Mouse (Mus musculus) Patski (cell line): ENCODE results near the gene Tmem120a. TPM values are rescaled to one million over a fixed set of nuclear protein-coding genes. Genes with fewer than 3 reads are reported as not detected.

Source experiments
- ATAC-seq: fragments of 100-300 bp; one replicate; pipeline ENCODE4 v1.8.0; 2021
- CTCF ChIA-PET: fragments of 350-600 bp; sonication (Branson Sonifier 250); formaldehyde crosslinking; loops from one replicate; lab custom pipeline; 2022; ENCODE audit warnings: inconsistent platforms; lab: Charles Lee
- POLR2A ChIA-PET: fragments of 350-600 bp; sonication (Branson Sonifier 250); formaldehyde crosslinking; loops from one replicate; lab custom pipeline; 2022; ENCODE audit warnings: antibody characterized with exemption, inconsistent platforms; lab: Charles Lee
- DNase-seq: peaks from one replicate; pipeline ENCODE4 v3.0.0-alpha.2; 2011; ENCODE audit warnings: low read depth, low spot score
- H3K27me3 ChIP-seq: fragments of 371-371 bp; one replicate; pipeline ENCODE4 v1.5.1; 2021
- CTCF ChIP-seq: fragments of 100-300 bp; IDR thresholded peaks from one replicate; pipeline ENCODE4 v1.5.1; 2021
- in situ Hi-C: fragments of 300-500 bp; cut with MboI; formaldehyde crosslinking; loops from 3 replicates; pipeline ENCODE4 v1.11.1; 2018; ENCODE audit warnings: low pct_unique_long_range_greater_than_20kb, mixed read lengths
- polyA plus RNA-seq: library from polyadenylated mRNA; unstranded; gene quantifications from one replicate; pipeline ENCODE4 v1.2.3, GENCODE M21; 2021

The Tmem120a gene
- polyA plus RNA-seq, 1 experiment from 2014 or later, result 66.3 TPM

DNA sequence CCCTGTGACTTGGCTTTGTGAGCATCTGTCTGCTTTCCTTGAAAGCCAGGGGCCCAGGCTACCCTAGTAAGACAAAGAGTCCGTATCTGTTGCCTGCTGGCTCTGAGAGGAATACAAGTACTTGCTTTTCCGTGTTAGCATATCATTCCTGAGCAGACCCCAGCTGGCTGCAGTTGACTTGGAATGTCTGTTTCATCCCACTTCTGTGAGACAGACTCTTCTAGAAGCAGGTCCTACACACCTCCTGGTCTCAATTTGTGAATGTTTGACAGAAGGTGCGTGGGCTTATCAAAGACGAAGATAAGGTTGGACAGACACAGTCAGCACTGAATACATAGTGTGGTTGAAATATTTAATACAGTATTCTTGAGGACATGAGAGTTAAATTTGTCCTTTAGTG is 31.4 kb downstream of the Tmem120a start:
- H3K27me3 ChIP-seq, result no peaks in the 10 kb centered on the region
- ATAC-seq (no peak), DNase-seq (no peak)
- ChIA-PET POLR2A (interaction anchor here (1.2 to 2.4 kb wide), 2 partner anchors 13 to 24 kb away, joined by 4 to 9 read pairs; no protein-coding TSS in a partner anchor), CTCF (interaction anchor here (2.1 kb wide), 1 partner anchor 11 kb away, joined by 9 read pairs; no protein-coding TSS in a partner anchor)
- no peak for TF ChIP-seq CTCF
- in situ Hi-C loops, result loop anchor here (25.0 kb wide), 1 partner anchor 1374 kb away; no protein-coding TSS in a partner anchor

DNA sequence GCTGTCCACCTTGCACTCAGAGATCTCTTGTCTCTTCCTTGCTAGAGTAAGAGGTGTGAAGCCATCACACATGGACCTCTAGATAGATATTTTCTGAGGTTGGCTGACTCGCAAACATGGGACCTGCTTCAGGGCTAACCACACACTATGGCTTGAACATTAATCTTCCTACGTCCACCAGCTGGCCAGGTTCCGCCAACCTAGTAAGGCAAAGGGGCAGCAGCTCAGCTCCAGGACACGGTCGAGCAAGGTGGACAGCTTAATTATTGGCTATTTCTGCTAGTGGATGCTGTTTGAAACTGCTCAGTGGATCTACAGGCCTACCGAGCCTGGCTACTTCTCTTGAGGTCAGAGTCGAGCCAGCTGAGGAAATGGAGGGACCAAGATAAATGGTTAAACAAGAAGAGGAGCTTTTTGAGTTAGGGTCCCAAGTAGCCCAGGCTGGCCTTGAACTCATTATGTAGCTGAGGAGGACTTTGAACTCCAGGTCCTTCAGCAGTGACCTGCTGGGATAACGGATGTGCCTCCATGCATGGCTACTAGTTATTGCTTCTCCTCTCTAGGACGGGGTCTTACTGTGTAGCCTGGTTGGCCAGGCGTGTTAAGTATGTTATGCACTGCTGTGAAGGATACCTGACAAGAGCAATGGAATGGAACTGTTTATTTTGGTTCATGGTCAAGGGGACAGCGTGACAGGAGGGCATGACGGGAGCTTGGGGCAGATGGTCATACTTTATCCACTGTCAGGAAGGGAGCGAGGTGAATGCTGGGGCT is 32.5 kb downstream of the Tmem120a start:
- ATAC-seq (no peak), DNase-seq (no peak)
- no peak for TF ChIP-seq CTCF
- CTCF ChIA-PET, result interaction anchor here (0.8 to 2.1 kb wide), 2 partner anchors 10 to 15 kb away, joined by 4 to 9 read pairs; no protein-coding TSS in a partner anchor
- H3K27me3 ChIP-seq, result no peaks in the 10 kb centered on the region
- POLR2A ChIA-PET, result interaction anchor here (0.7 to 2.4 kb wide), 3 partner anchors 14 to 27 kb away, joined by 3 to 9 read pairs (median 3); no protein-coding TSS in a partner anchor
- in situ Hi-C loops, result loop anchor here (25.0 kb wide), 1 partner anchor 1376 kb away; no protein-coding TSS in a partner anchor

DNA sequence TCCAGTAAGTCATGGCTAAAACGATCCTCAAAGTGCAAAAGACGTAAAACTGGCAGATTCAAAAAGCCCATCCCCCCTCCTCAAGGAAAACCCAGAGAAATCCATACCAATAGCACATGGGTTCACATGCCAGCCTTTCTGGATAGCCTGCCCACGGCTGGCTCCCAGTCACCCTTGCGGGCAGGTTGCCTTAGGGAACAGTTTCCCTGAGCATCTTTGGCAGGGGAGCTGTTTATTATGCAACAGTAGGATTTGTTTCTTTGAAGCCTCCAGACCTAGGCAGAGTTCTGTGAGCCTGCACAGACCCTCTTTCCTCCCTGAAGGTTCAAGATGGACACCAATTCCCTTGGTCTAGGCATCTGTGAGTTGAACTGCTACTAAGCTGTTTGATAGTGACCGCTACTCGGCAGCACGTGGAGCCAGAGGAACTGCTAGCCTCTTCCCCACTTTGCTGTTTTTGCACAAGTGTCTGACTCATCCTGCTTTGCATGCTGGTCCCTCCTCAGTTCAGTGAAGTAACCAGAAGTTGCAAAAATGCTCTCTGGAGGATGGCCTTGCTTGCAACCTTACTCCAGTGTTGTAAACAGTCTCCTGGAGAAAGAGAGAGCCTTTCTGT is 33.5 kb downstream of the Tmem120a start:
- in situ Hi-C loops, result loop anchor here (25.0 kb wide), 1 partner anchor 1377 kb away; no protein-coding TSS in a partner anchor
- DNase-seq (no peak), ATAC-seq (no peak)
- no peak for TF ChIP-seq CTCF
- ChIA-PET POLR2A (interaction anchor here (0.7 to 1.5 kb wide), 2 partner anchors 21 to 33 kb away, joined by 3 read pairs; no protein-coding TSS in a partner anchor), CTCF (interaction anchor here (1.3 kb wide), 1 partner anchor 26 kb away, joined by 3 read pairs; no protein-coding TSS in a partner anchor)
- no peaks in the 10 kb centered on the region for H3K27me3 ChIP-seq

DNA sequence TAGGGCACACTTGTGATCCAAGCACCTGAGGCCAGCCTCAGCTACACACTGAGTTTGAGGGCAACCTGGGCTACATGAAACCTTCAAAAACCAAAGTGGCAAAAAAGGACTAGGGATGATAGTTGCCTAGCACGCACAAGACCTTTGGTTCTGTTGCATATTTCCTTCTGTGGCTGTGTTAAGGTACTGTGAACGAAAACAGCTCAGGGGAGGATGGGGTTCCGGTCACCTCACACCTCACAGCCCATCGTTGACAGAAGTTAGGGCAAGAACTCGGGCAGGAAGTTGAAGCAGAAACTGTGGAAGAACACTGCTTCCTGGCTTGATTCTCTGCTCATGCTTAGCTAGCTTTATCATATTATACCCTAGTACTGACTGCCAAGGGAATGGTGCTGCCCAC is 34.5 kb downstream of the Tmem120a start:
- ATAC-seq (no peak), DNase-seq (no peak)
- in situ Hi-C loops, result loop anchor here (25.0 kb wide), 1 partner anchor 1378 kb away; no protein-coding TSS in a partner anchor
- no peaks in the 10 kb centered on the region for H3K27me3 ChIP-seq
- POLR2A ChIA-PET, result interaction anchor here (0.6 to 1.5 kb wide), 4 partner anchors 17 to 80 kb away, joined by 3 to 5 read pairs (median 3); no protein-coding TSS in a partner anchor
- CTCF ChIA-PET, result interaction anchor here (1.3 to 1.7 kb wide), 2 partner anchors 18 to 26 kb away, joined by 3 to 6 read pairs; no protein-coding TSS in a partner anchor
- no peak for TF ChIP-seq CTCF

DNA sequence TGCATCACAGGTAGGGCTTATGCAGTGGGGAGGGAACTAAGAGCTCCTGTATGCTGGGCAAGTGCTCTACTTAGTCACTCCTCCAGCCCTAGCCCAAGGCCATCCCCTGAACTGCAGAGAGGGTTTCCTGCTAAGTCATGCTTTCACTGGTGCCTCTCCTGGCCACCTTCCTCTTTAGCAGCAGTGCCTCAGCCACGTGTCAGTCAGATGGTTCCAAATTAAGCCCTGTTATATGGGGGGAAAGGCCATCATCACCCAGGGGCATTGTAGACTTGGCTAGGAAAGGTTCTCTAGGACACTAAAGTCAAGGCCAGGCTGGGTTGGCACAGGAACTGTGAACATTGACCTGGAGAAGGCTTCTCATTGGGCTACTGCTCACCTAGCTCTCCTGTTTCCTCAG is 36.4 kb downstream of the Tmem120a start:
- in situ Hi-C loops, result loop anchor here (25.0 kb wide), 1 partner anchor 1379 kb away; no protein-coding TSS in a partner anchor
- no peak for TF ChIP-seq CTCF
- POLR2A ChIA-PET, result interaction anchor here (1.3 kb wide), 1 partner anchor 18 kb away, joined by 3 read pairs; no protein-coding TSS in a partner anchor
- DNase-seq (no peak), ATAC-seq (no peak)
- CTCF ChIA-PET, result no interaction called here
- no peaks in the 10 kb centered on the region for H3K27me3 ChIP-seq

DNA sequence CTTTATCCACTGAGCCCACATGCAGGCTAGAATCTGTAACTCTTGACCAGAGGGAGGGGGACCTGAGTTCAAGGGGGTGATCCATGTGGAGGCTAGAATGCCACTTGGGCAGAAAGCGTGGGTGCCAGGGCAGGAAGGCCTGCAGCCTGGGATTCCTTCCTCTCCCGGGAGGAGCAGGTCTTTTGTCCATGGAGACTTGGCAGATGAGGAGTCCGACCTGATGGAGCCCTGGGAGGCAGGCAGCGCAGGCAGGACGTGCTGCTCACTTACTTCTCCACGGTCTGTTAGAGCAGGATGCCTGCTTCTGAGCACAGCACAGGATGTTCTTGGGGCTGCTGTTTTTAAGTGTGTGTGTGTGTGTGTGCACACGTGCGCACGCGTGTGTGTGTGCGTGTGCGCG is 37.2 kb downstream of the Tmem120a start:
- POLR2A ChIA-PET, result interaction anchor here (1.3 kb wide), 1 partner anchor 17 kb away, joined by 3 read pairs; no protein-coding TSS in a partner anchor
- CTCF ChIA-PET, result interaction anchor here (2.1 kb wide), 1 partner anchor 77 kb away, joined by 4 read pairs; no protein-coding TSS in a partner anchor
- ATAC-seq (no peak), DNase-seq (no peak)
- H3K27me3 ChIP-seq, result no peaks in the 10 kb centered on the region
- no peak for TF ChIP-seq CTCF
- in situ Hi-C loops, result loop anchor here (25.0 kb wide), 1 partner anchor 1380 kb away; no protein-coding TSS in a partner anchor

DNA sequence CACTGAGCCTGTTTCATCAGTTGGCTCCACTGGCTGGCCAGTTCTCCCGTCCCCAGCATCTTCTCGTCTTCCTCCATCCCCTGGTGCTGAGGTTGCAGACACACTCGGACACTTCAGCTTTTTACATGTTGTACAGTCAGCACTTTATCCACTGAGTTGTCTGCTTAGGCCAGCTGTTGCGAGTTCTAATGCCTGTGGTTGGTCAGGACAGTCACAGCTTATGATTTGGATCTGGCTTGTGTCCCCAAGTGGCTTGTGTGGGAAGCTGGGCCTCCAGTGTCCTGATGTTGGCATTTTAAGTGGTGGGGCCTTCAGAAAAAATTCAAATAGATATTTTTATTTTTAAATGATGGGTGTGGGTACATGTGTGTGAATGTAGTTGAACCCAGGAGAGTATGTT is 38.9 kb downstream of the Tmem120a start:
- no peak for TF ChIP-seq CTCF
- CTCF ChIA-PET, result interaction anchor here (2.1 kb wide), 1 partner anchor 75 kb away, joined by 4 read pairs; no protein-coding TSS in a partner anchor
- ATAC-seq (no peak), DNase-seq (no peak)
- no peaks in the 10 kb centered on the region for H3K27me3 ChIP-seq
- POLR2A ChIA-PET, result interaction anchor here (1.0 kb wide), 1 partner anchor 17 kb away, joined by 3 read pairs; no protein-coding TSS in a partner anchor
- in situ Hi-C loops, result loop anchor here (25.0 kb wide), 1 partner anchor 1382 kb away; no protein-coding TSS in a partner anchor

DNA sequence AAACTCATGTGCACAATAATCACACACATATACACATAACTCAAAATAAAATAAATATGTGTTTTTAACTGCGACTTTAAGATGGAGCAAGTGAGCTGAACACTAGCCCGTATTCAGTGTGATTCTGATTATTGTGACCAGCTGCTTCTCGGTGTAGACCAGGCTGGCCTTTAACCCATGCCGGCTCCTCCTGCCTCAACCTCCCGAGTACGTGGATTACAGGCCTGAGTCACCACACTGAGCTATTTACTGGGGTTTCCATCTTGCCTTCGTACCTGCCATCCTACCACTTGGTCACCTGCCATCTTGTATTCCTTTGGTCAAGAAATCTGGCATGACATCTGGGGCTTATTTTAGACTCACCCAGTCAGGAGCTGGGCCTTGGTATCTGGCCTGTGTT is 40.8 kb downstream of the Tmem120a start:
- POLR2A ChIA-PET, result interaction anchor here (0.6 to 0.9 kb wide), 2 partner anchors 22 to 31 kb away, joined by 3 to 4 read pairs; no protein-coding TSS in a partner anchor

DNA sequence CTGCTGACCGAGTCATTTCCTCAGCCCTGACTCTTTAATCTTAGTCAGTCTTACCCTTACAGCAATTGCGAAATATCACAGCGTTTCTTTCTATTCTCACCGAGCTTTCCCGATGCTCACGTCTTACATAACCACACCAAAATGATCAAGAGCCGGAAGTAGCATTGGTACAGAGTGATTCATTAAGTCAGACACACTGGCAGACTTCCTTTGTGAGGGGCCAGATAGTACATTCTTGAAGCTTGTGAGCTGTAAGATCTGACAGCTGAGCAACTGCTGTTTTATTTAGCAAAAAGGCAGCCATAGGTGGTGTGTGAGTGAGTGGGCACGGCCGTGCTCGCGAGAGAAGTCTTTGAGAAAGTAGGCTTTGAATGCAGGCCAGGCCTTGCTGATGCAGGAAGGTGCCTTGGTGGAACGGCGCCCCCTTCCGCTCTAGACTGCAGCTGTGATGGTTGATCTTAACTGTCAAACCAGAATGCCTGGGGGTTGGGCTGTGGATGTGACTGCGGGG is 41.5 kb downstream of the Tmem120a start:
- H3K27me3 ChIP-seq, result no peaks in the 10 kb centered on the region
- ChIA-PET CTCF (interaction anchor here (1.0 to 2.1 kb wide), 6 partner anchors 9 to 72 kb away, joined by 3 to 9 read pairs (median 5); no protein-coding TSS in a partner anchor), POLR2A (interaction anchor here (0.6 kb wide), 1 partner anchor 32 kb away, joined by 4 read pairs; no protein-coding TSS in a partner anchor)
- no peak for TF ChIP-seq CTCF
- peak; percentile 62 for ATAC-seq
- in situ Hi-C loops, result loop anchor here (25.0 kb wide), 1 partner anchor 1385 kb away; no protein-coding TSS in a partner anchor
- no peak for DNase-seq

More for the DNA sequence above, 40.8 kb downstream of the Tmem120a start:
- in situ Hi-C loops, result loop anchor here (25.0 kb wide), 1 partner anchor 1384 kb away; no protein-coding TSS in a partner anchor
- TF ChIP-seq CTCF, result no peak
- DNase-seq, result no peak
- no peaks in the 10 kb centered on the region for H3K27me3 ChIP-seq
- ATAC-seq, result no peak
- CTCF ChIA-PET, result interaction anchor here (1.5 to 1.8 kb wide), 3 partner anchors 15 to 73 kb away, joined by 4 to 6 read pairs (median 6); no protein-coding TSS in a partner anchor
